Mouse (Mus musculus) forebrain, embryonic 14.5 days (tissue): ENCODE results near the gene Fam124a. TPM values are rescaled to one million over a fixed set of nuclear protein-coding genes. Genes with fewer than 3 reads are reported as not detected.
"Not testable (repeated sequence)": the region's sequence is repeated elsewhere in the genome, so short reads cannot be mapped to it uniquely, and the experiment has no call there.

ENCODE experiments used
- ATAC-seq: fragments of 200-750 bp; cut with Nextera tagmentation; 2 replicates; pipeline ENCODE4 v1.8.0; 2017; ENCODE audit warnings: mild to moderate bottlenecking, moderate library complexity
- DNase-seq: peaks from one replicate; pipeline ENCODE4 v3.0.0-alpha.2; 2015; ENCODE audit warnings: low spot score
- H3K27ac ChIP-seq: fragments of 300-500 bp; sonication (generic); 2 replicates; pipeline ENCODE4 v1.5.1; 2014; ENCODE audit warnings: low read depth, mild to moderate bottlenecking, control low read depth, low read length, moderate library complexity
- H3K27me3 ChIP-seq: fragments of 300-500 bp; sonication (generic); replicated peaks from 2 replicates; pipeline ENCODE4 v1.6.1; 2014; ENCODE audit warnings: low read length, control low read depth, mixed read lengths; ENCODE audit not compliant: control insufficient read depth, insufficient read depth
- H3K36me3 ChIP-seq: fragments of 300-500 bp; sonication (generic); 2 replicates; pipeline ENCODE4 v1.6.1; 2014; ENCODE audit warnings: low read length, control low read depth; ENCODE audit not compliant: control insufficient read depth, insufficient read depth
- H3K4me1 ChIP-seq: fragments of 300-500 bp; sonication (generic); 2 replicates; pipeline ENCODE4 v1.6.1; 2014; ENCODE audit warnings: antibody characterized with exemption, low read length, control low read depth; ENCODE audit not compliant: control insufficient read depth, insufficient read depth
- H3K4me2 ChIP-seq: fragments of 300-500 bp; sonication (generic); 2 replicates; pipeline ENCODE4 v1.6.1; 2014; ENCODE audit warnings: mild to moderate bottlenecking, control low read depth, low read length
- H3K4me3 ChIP-seq: fragments of 300-500 bp; sonication (generic); 2 replicates; pipeline ENCODE4 v1.5.1; 2014; ENCODE audit warnings: low read depth, low read length, control low read depth
- H3K9ac ChIP-seq: fragments of 300-500 bp; sonication (generic); 2 replicates; pipeline ENCODE4 v1.6.1; 2014; ENCODE audit warnings: mild to moderate bottlenecking, low read length, control low read depth, moderate library complexity
- H3K9me3 ChIP-seq: fragments of 300-500 bp; sonication (generic); replicated peaks from 2 replicates; pipeline ENCODE4 v1.6.1; 2016; ENCODE audit warnings: low read length, control low read depth, mixed read lengths; ENCODE audit not compliant: control insufficient read depth
- WGBS: fragments of 180-500 bp; shearing (Covaris S2); extraction: QIAGEN DNeasy Blood & Tissue Kit; methylation state at CpG from one replicate; pipeline ENCODE4 v1.1.7; 2014; 5-methylcytosine and 5-hydroxymethylcytosine counted together
- polyA plus RNA-seq: library from polyadenylated mRNA; unstranded; fragments of >200 nt; fragmentation: Nextera tagmentation; extraction: Ambion mirVana; gene quantifications from 2 replicates; pipeline ENCODE4 v1.2.1, GENCODE M21; 2014

Fam124a gene
- polyA plus RNA-seq, 1 experiment from 2014 or later: 13.8 TPM

DNA sequence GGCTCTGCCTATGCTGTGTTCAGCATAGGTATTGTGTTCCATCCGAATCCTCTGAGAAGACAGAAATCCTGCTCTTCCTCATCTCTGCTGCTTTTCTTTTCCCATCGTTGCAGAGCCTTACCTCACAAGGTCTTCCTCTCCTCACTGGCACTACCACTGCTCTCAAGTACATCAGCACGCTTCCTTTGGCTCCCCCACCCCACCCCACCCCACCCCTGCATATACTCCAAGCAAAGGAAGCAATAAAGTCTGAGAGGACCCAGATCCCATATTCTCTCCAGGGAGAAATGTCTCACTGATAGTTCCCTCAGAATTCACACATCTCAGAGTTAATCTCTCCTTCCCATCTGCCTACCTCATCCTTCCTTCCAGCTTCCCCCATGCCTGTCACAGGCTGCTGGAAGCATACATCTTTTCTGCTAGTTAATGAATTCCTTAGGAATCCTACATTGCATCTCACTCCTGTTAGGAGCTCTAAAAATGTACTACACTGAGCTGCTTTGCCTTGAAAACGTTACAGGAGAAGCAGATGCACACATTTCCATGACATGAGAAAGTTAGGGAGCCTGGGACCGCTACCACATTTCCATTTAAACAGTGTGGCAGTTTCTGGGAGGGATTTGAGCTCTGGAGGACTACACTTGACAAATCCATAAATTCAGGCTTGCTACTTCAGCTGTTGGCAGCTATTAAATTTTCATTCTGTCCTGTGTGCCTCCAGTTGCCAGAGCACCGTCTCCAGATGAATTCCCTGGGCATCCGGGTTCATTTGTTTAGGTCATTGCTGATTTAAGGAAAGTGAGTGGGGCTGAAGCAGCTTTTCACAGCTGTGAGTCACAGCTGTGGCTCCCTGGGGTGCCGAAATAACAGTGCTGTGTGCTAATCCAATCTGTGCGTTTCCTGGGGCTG, 82.2 kb downstream of the Fam124a start:
- H3K27ac ChIP-seq: peak overlapping the region; percentile 29; the same call in 1 of the 2 replicates
- no peaks in the 10 kb centered on the region for H3K36me3 ChIP-seq
- H3K27me3 ChIP-seq: no peaks in the 10 kb centered on the region
- no peaks in the 10 kb centered on the region for H3K9me3 ChIP-seq
- DNase-seq (peak; percentile 62), ATAC-seq (peak; percentile 55)
- H3K9ac ChIP-seq: no peak overlapping the region; the same call in 1 of the 2 replicates
- 29% methylated on average over 9 of the region's 9 CpGs for WGBS
- no peak overlapping the region for H3K4me3 ChIP-seq
- peak overlapping the region; percentile 4; the same call in 1 of the 2 replicates for H3K4me2 ChIP-seq
- H3K4me1 ChIP-seq: no peaks in the 10 kb centered on the region; the same call in 1 of the 2 replicates

GRCm38 (mm10) chr14:62638345-62638702, 82.8 kb downstream of the Fam124a start:
- Histone ChIP-seq H3K4me2 (peak overlapping the region; percentile 4; the same call in 1 of the 2 replicates), H3K9ac (no peak overlapping the region; the same call in 1 of the 2 replicates), H3K4me3 (no peak overlapping the region), H3K27ac (peak overlapping the region; percentile 29; the same call in 1 of the 2 replicates), H3K36me3 (no peaks in the 10 kb centered on the region), H3K9me3 (no peaks in the 10 kb centered on the region), H3K27me3 (no peaks in the 10 kb centered on the region), H3K4me1 (no peaks in the 10 kb centered on the region; the same call in 1 of the 2 replicates)
- DNase-seq: no peak
- 32% methylated on average over 6 of the region's 6 CpGs for WGBS
- ATAC-seq: no peak

DNA sequence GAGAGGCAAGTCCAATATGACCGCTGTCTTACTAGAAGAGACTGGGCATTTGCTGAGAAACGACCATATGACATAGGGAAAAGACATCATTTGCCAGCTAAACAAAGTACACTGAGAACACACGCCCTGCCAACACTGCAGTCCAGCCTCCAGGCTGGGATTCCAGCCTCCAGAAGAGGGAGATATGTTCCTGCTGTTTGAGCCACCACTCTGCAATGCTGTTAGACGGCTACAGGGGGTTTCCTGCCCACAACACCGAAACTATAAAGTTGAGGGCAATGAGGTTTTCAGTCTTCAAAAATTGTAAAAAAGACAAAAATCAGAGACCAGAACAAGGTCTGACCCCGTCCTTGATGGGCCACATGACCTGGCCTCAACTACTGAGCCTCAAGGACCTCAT, 83.6 kb downstream of the Fam124a start:
- Histone ChIP-seq H3K27me3 (no peaks in the 10 kb centered on the region), H3K9me3 (no peaks in the 10 kb centered on the region), H3K4me1 (no peaks in the 10 kb centered on the region; the same call in 1 of the 2 replicates), H3K4me2 (no peak overlapping the region), H3K27ac (no peak overlapping the region), H3K9ac (no peak overlapping the region), H3K36me3 (no peaks in the 10 kb centered on the region), H3K4me3 (no peak overlapping the region)
- ATAC-seq (no peak), DNase-seq (no peak)
- 76% methylated on average over 6 of the region's 6 CpGs for WGBS

DNA sequence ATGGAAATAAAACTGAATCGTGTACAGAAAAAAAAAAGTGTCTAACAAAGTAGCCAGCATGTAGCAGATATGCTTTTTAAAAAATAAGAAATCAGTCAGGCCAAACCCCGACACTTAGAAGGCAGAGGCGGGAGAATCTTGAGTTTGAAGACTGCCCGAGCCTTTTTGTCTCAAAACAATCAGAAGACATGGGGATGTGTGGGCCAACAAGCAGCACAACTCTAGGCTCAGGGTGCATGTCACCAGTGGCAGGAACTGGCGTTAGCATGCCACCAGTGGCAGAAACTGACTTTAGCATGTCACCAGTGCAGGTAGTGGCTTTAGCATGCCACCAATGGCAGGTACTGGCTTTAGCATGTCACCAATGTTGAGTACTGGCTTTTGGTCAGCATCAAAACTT, 84.0 kb downstream of the Fam124a start:
- no peak overlapping the region for H3K4me3 ChIP-seq
- H3K9me3 ChIP-seq: no peaks in the 10 kb centered on the region
- ATAC-seq (no peak), DNase-seq (no peak)
- WGBS: 86% methylated on average over 5 of the region's 5 CpGs
- no peak overlapping the region for H3K9ac ChIP-seq
- no peaks in the 10 kb centered on the region; the same call in 1 of the 2 replicates for H3K4me1 ChIP-seq
- no peak overlapping the region for H3K27ac ChIP-seq
- H3K4me2 ChIP-seq: no peak overlapping the region
- no peaks in the 10 kb centered on the region for H3K27me3 ChIP-seq
- H3K36me3 ChIP-seq: no peaks in the 10 kb centered on the region

DNA sequence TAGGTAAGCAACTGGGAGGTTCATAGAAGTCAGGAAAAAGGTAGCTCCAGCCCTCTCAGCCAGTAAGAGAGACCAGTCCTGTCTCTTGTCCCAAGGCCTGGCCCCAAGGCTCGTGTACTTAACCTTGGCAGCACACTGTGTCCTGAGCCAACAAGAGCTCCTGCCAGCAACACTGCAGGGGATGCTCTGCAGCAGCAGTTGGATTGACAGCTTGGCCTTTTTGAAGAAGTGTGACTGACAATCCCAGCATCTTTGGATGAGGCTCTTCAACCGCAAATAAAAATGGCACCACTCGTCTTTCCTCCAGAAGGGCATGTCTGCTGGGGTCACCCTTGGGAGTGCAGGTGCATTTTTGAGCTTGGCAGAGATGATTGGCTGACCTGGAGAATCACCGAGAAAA, 84.9 kb downstream of the Fam124a start:
- DNase-seq (no peak), ATAC-seq (no peak)
- no peak overlapping the region for H3K27ac ChIP-seq
- H3K4me1 ChIP-seq: no peaks in the 10 kb centered on the region; the same call in 1 of the 2 replicates
- 69% methylated on average over 4 of the region's 4 CpGs for WGBS
- H3K4me3 ChIP-seq: no peak overlapping the region
- H3K9ac ChIP-seq: no peak overlapping the region
- no peak overlapping the region for H3K4me2 ChIP-seq
- H3K27me3 ChIP-seq: no peaks in the 10 kb centered on the region
- no peaks in the 10 kb centered on the region for H3K36me3 ChIP-seq
- H3K9me3 ChIP-seq: no peaks in the 10 kb centered on the region

GRCm38 (mm10) chr14:62642368-62642767, 86.8 kb downstream of the Fam124a start:
- not testable (repeated sequence) for H3K27me3 ChIP-seq, H3K4me2 ChIP-seq, DNase-seq, H3K4me1 ChIP-seq, H3K4me3 ChIP-seq, H3K9ac ChIP-seq, H3K36me3 ChIP-seq, ATAC-seq, H3K9me3 ChIP-seq, H3K27ac ChIP-seq
- WGBS: 95% methylated on average over 6 of the region's 7 CpGs

GRCm38 (mm10) chr14:62648405-62648804, 92.9 kb downstream of the Fam124a start:
- Histone ChIP-seq H3K9me3 (no peaks in the 10 kb centered on the region), H3K4me3 (no peak overlapping the region), H3K9ac (no peak overlapping the region), H3K4me1 (no peaks in the 10 kb centered on the region), H3K36me3 (no peaks in the 10 kb centered on the region), H3K27me3 (no peaks in the 10 kb centered on the region), H3K4me2 (no peak overlapping the region), H3K27ac (no peak overlapping the region)
- ATAC-seq (no peak), DNase-seq (no peak)
- WGBS: 88% methylated on average over 6 of the region's 6 CpGs

DNA sequence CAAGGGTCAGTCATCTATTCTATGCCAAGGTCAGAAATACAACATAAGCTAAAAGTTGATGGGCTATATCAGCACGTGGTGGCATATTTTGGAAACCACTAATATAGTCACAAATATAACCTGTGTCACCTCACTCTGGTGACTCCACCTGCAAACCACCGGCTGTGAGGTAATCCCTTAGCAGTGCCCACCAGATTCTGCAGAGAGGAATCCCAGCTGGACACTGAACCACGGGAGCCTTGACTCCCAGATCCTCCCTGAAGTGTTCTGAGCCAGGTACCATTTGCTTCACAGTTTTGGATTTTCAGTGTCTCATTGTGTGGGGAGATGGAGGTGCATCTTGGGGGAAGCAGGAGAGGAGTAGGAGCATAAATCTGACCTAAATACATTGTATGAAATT, 94.8 kb downstream of the Fam124a start:
- WGBS: 70% methylated on average over 3 of the region's 3 CpGs
- DNase-seq: no peak
- H3K4me3 ChIP-seq: no peak overlapping the region
- no peak overlapping the region for H3K9ac ChIP-seq
- no peak for ATAC-seq
- H3K36me3 ChIP-seq: no peaks in the 10 kb centered on the region
- no peaks in the 10 kb centered on the region for H3K4me1 ChIP-seq
- no peaks in the 10 kb centered on the region for H3K27me3 ChIP-seq
- no peak overlapping the region for H3K27ac ChIP-seq
- no peaks in the 10 kb centered on the region for H3K9me3 ChIP-seq
- H3K4me2 ChIP-seq: no peak overlapping the region

- Histone ChIP-seq H3K4me3 (no peak overlapping the region), H3K4me2 (no peak overlapping the region), H3K27ac (no peak overlapping the region), H3K9ac (no peak overlapping the region), H3K9me3 (no peaks in the 10 kb centered on the region), H3K36me3 (no peaks in the 10 kb centered on the region), H3K27me3 (no peaks in the 10 kb centered on the region), H3K4me1 (no peaks in the 10 kb centered on the region)
- WGBS: 88% methylated on average over 3 of the region's 3 CpGs
- DNase-seq (no peak), ATAC-seq (no peak)
Observed at GRCm38 (mm10) chr14:62651771-62652170, 96.2 kb downstream of the Fam124a start.
